In genomic region chr2:36148876-36149365, GRCm38 (mm10) we compare ENCODE assay signal across 28 mouse cellular contexts. TPM values are rescaled to one million over a fixed set of nuclear protein-coding genes. Genes with fewer than 3 reads are reported as not detected.
DNase-seq lines count a peak whose midpoint lies in the region; ATAC-seq lines count a peak whose summit lies in the region.
"Had no signal": no experiment of that assay in that cellular context is flagged by ENCODE, and none has a peak within 500 bp of the region (broad histone marks: within the 10 kb centered on the region; RNA-seq: fewer than 3 reads in every experiment).

No protein-coding gene starts in this region.

- no peaks in the 10 kb centered on the region for H3K27me3 ChIP-seq in heart, embryonic 10.5 days (ENCODE audit: insufficient read depth, poor library complexity, severe bottlenecking)
- no peaks in the 10 kb centered on the region for H3K27me3 ChIP-seq in heart, embryonic 15.5 days
- no peaks in the 10 kb centered on the region; the same call in 1 of the 2 replicates for H3K27me3 ChIP-seq in embryonic facial prominence, embryonic 13.5 days
- H3K27me3 ChIP-seq in forebrain, embryonic 11.5 days (ENCODE audit: control insufficient read depth, insufficient read depth, low read length): no peaks in the 10 kb centered on the region
- H3K27me3 ChIP-seq: limb, embryonic 13.5 days; lung, embryonic 15.5 days; stomach, embryonic 15.5 days had no signal

- ATAC-seq in heart, embryonic 15.5 days (replicated peaks; ENCODE audit: insufficient number of reproducible peaks, insufficient read depth, low FRiP score, low read depth): no peak; the same call in 1 of the 2 replicates
- ATAC-seq in embryonic facial prominence, embryonic 13.5 days (ENCODE audit: insufficient number of reproducible peaks, insufficient read depth, low FRiP score, low TSS enrichment, low read depth): no peak
- ATAC-seq in forebrain, embryonic 11.5 days (replicated peaks; ENCODE audit: low FRiP score): no peak
- ATAC-seq: forebrain, embryonic 14.5 days; intestine, postnatal 0 days; midbrain, embryonic 16.5 days had no signal

- peak; percentile 46 for DNase-seq in heart, embryonic 10.5 days (ENCODE audit: low spot score)
- DNase-seq in heart, postnatal 14 days: no peak
- DNase-seq in heart, postnatal 36 days: no peak
- no peak for DNase-seq in urinary bladder, postnatal 10 days (ENCODE audit: low spot score)
- DNase-seq in forebrain, embryonic 11.5 days (ENCODE audit: low spot score): no peak
- DNase-seq: adrenal gland, postnatal 25 days; B cell, adult 2 months; cerebellum, adult 11-12 months; cerebellum, adult 9-11 months; gastrocnemius, postnatal 14 days; kidney, adult 9 months; kidney, postnatal 25 days; lung, postnatal 36 days; right cerebral cortex, postnatal 25 days had no signal

- H3K4me1 ChIP-seq in heart, embryonic 10.5 days: no peaks in the 10 kb centered on the region
- H3K4me1 ChIP-seq in heart, embryonic 15.5 days (replicated peaks): peaks cover 18% of the 10 kb centered on the region
- H3K4me1 ChIP-seq in embryonic facial prominence, embryonic 13.5 days: peaks cover 21% of the 10 kb centered on the region
- no peaks in the 10 kb centered on the region for H3K4me1 ChIP-seq in forebrain, embryonic 11.5 days (replicated peaks; ENCODE audit: control insufficient read depth, insufficient read depth, low read length)
- H3K4me1 ChIP-seq: limb, embryonic 13.5 days; lung, embryonic 15.5 days; stomach, embryonic 15.5 days had no signal

- H3K9ac ChIP-seq in heart, embryonic 15.5 days: no peak overlapping the region
- H3K9ac ChIP-seq in embryonic facial prominence, embryonic 13.5 days: no peak overlapping the region
- H3K9ac ChIP-seq in forebrain, embryonic 11.5 days (ENCODE audit: low read length): no peak overlapping the region
- H3K9ac ChIP-seq: hindbrain, embryonic 14.5 days; limb, embryonic 13.5 days; lung, embryonic 15.5 days; stomach, embryonic 15.5 days had no signal

- WGBS in heart, embryonic 10.5 days: 70% methylated on average over 7 of the region's 7 CpGs
- 39% methylated on average over 7 of the region's 7 CpGs for WGBS in heart, embryonic 15.5 days
- WGBS in embryonic facial prominence, embryonic 13.5 days: 29% methylated on average over 7 of the region's 7 CpGs
- 84% methylated on average over 7 of the region's 7 CpGs for WGBS in forebrain, embryonic 11.5 days

- no peaks in the 10 kb centered on the region for H3K9me3 ChIP-seq in heart, embryonic 10.5 days
- H3K9me3 ChIP-seq in heart, embryonic 15.5 days (replicated peaks): no peaks in the 10 kb centered on the region
- no peaks in the 10 kb centered on the region for H3K9me3 ChIP-seq in embryonic facial prominence, embryonic 13.5 days
- H3K9me3 ChIP-seq in forebrain, embryonic 11.5 days (ENCODE audit: control insufficient read depth, low read length): no peaks in the 10 kb centered on the region
- H3K9me3 ChIP-seq: limb, embryonic 13.5 days; lung, embryonic 15.5 days; stomach, embryonic 15.5 days had no signal

- no peak overlapping the region for H3K4me3 ChIP-seq in heart, embryonic 10.5 days
- no peak overlapping the region for H3K4me3 ChIP-seq in heart, embryonic 15.5 days
- H3K4me3 ChIP-seq in embryonic facial prominence, embryonic 13.5 days: no peak overlapping the region
- no peak overlapping the region for H3K4me3 ChIP-seq in forebrain, embryonic 11.5 days (ENCODE audit: low read depth, low read length)
- H3K4me3 ChIP-seq: limb, embryonic 13.5 days; lung, embryonic 15.5 days; stomach, embryonic 15.5 days had no signal

- H3K36me3 ChIP-seq in heart, embryonic 10.5 days: peaks cover 22% of the 10 kb centered on the region
- H3K36me3 ChIP-seq in heart, embryonic 15.5 days: peaks cover 5% of the 10 kb centered on the region; the same call in 1 of the 2 replicates
- peaks cover 9% of the 10 kb centered on the region for H3K36me3 ChIP-seq in embryonic facial prominence, embryonic 13.5 days
- H3K36me3 ChIP-seq in forebrain, embryonic 11.5 days (ENCODE audit: control insufficient read depth, insufficient read depth, low read length): no peaks in the 10 kb centered on the region
- H3K36me3 ChIP-seq: stomach, embryonic 15.5 days had no signal

- no peak overlapping the region for H3K27ac ChIP-seq in heart, embryonic 10.5 days
- peak overlapping the region; percentile 82 for H3K27ac ChIP-seq in heart, embryonic 15.5 days
- H3K27ac ChIP-seq in embryonic facial prominence, embryonic 13.5 days: 0 out of 2 replicates have a peak overlapping the region, but pooled peaks have one; percentile 19
- no peak overlapping the region for H3K27ac ChIP-seq in forebrain, embryonic 11.5 days (ENCODE audit: low read depth, low read length)
- H3K27ac ChIP-seq: hindbrain, embryonic 14.5 days; limb, embryonic 13.5 days; lung, embryonic 15.5 days; stomach, embryonic 15.5 days had no signal

- H3K4me2 ChIP-seq in heart, embryonic 15.5 days: peak overlapping the region; percentile 28; the same call in 1 of the 2 replicates
- no peak overlapping the region for H3K4me2 ChIP-seq in embryonic facial prominence, embryonic 13.5 days
- no peak overlapping the region for H3K4me2 ChIP-seq in forebrain, embryonic 11.5 days (ENCODE audit: low read depth, low read length, severe bottlenecking)
- H3K4me2 ChIP-seq: hindbrain, embryonic 14.5 days; limb, embryonic 13.5 days; liver, embryonic 11.5 days; lung, embryonic 15.5 days; midbrain, embryonic 11.5 days; stomach, embryonic 15.5 days had no signal

- intact Hi-C loops in heart, postnatal 14 days (cut with DNase I): no loop called here
- intact Hi-C loops in heart, postnatal 36 days (cut with DNase I): loop anchor here (10.0 kb wide), 1 partner anchor 126 kb away; no protein-coding TSS in a partner anchor

RNA-seq across cellular contexts. Expression of gene Rbm18, which starts 12.3 kb away (rescaled TPM):
- polyA plus RNA-seq in heart, embryonic 10.5 days (2016; fragmentation: Nextera tagmentation; extraction: Ambion mirVana): 60.0 and 60.7 TPM in 2 replicates
- 10 to 100 TPM; 33.6 to 37.8 TPM for total RNA-seq in heart, postnatal 14 days (2021)
- polyA plus RNA-seq in heart, embryonic 15.5 days (2015; fragmentation: Nextera tagmentation; extraction: Ambion mirVana): 62.6 and 63.6 TPM in 2 replicates
- total RNA-seq in heart, postnatal 36 days (2021): 10 to 100 TPM; 32.7 to 38.0 TPM
- polyA plus RNA-seq in embryonic facial prominence, embryonic 13.5 days (2015; fragmentation: Nextera tagmentation; extraction: Ambion mirVana): 82.8 and 85.6 TPM in 2 replicates
- 98.2 and 100 TPM in 2 replicates for polyA plus RNA-seq in forebrain, embryonic 11.5 days (2014; fragmentation: Nextera tagmentation; extraction: Ambion mirVana)

RNA-seq across cellular contexts. Expression of gene Mrrf, which starts 12.7 kb away (rescaled TPM):
- 29.9 and 35.0 TPM in 2 replicates for polyA plus RNA-seq in heart, embryonic 10.5 days (2016; fragmentation: Nextera tagmentation; extraction: Ambion mirVana)
- total RNA-seq in heart, postnatal 14 days (2021): 10 to 100 TPM; 36.2 to 45.2 TPM
- 32.4 and 38.6 TPM in 2 replicates for polyA plus RNA-seq in heart, embryonic 15.5 days (2015; fragmentation: Nextera tagmentation; extraction: Ambion mirVana)
- total RNA-seq in heart, postnatal 36 days (2021): 10 to 100 TPM; 43.4 to 43.7 TPM
- 27.6 and 34.7 TPM in 2 replicates for polyA plus RNA-seq in embryonic facial prominence, embryonic 13.5 days (2015; fragmentation: Nextera tagmentation; extraction: Ambion mirVana)
- 23.2 and 28.2 TPM in 2 replicates for polyA plus RNA-seq in forebrain, embryonic 11.5 days (2014; fragmentation: Nextera tagmentation; extraction: Ambion mirVana)

RNA-seq across cellular contexts. Expression of gene Lhx6, which starts 43.7 kb away (rescaled TPM):
- polyA plus RNA-seq in heart, embryonic 10.5 days (2016; fragmentation: Nextera tagmentation; extraction: Ambion mirVana): 0.43 and 1.5 TPM in 2 replicates
- total RNA-seq in heart, postnatal 14 days (2021): 10 to 100 TPM in 1 of 2 experiments, 1 to 10 TPM in 1; 8.9 to 10.6 TPM
- polyA plus RNA-seq in heart, embryonic 15.5 days (2015; fragmentation: Nextera tagmentation; extraction: Ambion mirVana): 1.5 and 2.2 TPM in 2 replicates
- 1 to 10 TPM; 5.5 to 9.0 TPM for total RNA-seq in heart, postnatal 36 days (2021)
- 13.7 and 13.8 TPM in 2 replicates for polyA plus RNA-seq in embryonic facial prominence, embryonic 13.5 days (2015; fragmentation: Nextera tagmentation; extraction: Ambion mirVana)
- 10.6 and 19.0 TPM in 2 replicates for polyA plus RNA-seq in forebrain, embryonic 11.5 days (2014; fragmentation: Nextera tagmentation; extraction: Ambion mirVana)
- total RNA-seq: hematopoietic stem cell, adult 5-6 weeks; megakaryocyte, adult 5-6 weeks; neutrophil, adult 5-6 weeks had no signal

Comparison
In these comparisons a context has a peak if more than half of its experiments do, and no peak if none do; other contexts are left out.
1. H3K27ac ChIP-seq: peak in heart, embryonic 15.5 days (single experiment) and embryonic facial prominence, embryonic 13.5 days (single experiment); none in heart, embryonic 10.5 days (single experiment) and forebrain, embryonic 11.5 days (single experiment).